Mouse (Mus musculus) testis, postnatal 10 days (tissue): ENCODE results near the gene Slc2a5.

ENCODE experiments used
- DNase-seq: peaks from one replicate; pipeline ENCODE4 v3.0.0; 2021; ENCODE audit warnings: low spot score

The Slc2a5 gene

GRCm38 (mm10) chr4:150140346-150140745, 21.3 kb downstream of the Slc2a5 start:
- DNase-seq: no peak

GRCm38 (mm10) chr4:150144242-150144641, 25.2 kb downstream of the Slc2a5 start:
- DNase-seq: no peak

GRCm38 (mm10) chr4:150146286-150146685, 27.2 kb downstream of the Slc2a5 start:
- no peak for DNase-seq

GRCm38 (mm10) chr4:150151045-150151444, 32.0 kb downstream of the Slc2a5 start:
- no peak for DNase-seq

- DNase-seq: no peak
Observed at GRCm38 (mm10) chr4:150152483-150152882, 33.4 kb downstream of the Slc2a5 start.

- DNase-seq: no peak
Observed at GRCm38 (mm10) chr4:150155301-150155700, 36.2 kb downstream of the Slc2a5 start.

GRCm38 (mm10) chr4:150155731-150156130, 36.6 kb downstream of the Slc2a5 start:
- no peak for DNase-seq

GRCm38 (mm10) chr4:150157348-150157882, 38.3 kb downstream of the Slc2a5 start:
- DNase-seq: no peak

GRCm38 (mm10) chr4:150159458-150159857, 40.4 kb downstream of the Slc2a5 start:
- DNase-seq: no peak

- DNase-seq: no peak
Observed at GRCm38 (mm10) chr4:150162561-150163169, 43.6 kb downstream of the Slc2a5 start.

- peak; percentile 54 for DNase-seq
Observed at GRCm38 (mm10) chr4:150164875-150165274, 45.8 kb downstream of the Slc2a5 start.

GRCm38 (mm10) chr4:150168406-150168805, 49.3 kb downstream of the Slc2a5 start:
- no peak for DNase-seq

GRCm38 (mm10) chr4:150172107-150172506, 53.0 kb downstream of the Slc2a5 start:
- no peak for DNase-seq

- peak; percentile 69 for DNase-seq
Observed at GRCm38 (mm10) chr4:150173281-150173680, 54.2 kb downstream of the Slc2a5 start.

GRCm38 (mm10) chr4:150174027-150174426, 54.9 kb downstream of the Slc2a5 start:
- peak; percentile 63 for DNase-seq

GRCm38 (mm10) chr4:150176535-150176934, 57.5 kb downstream of the Slc2a5 start:
- DNase-seq: peak; percentile 61

- DNase-seq: no peak
Observed at GRCm38 (mm10) chr4:150177122-150177521, 58.0 kb downstream of the Slc2a5 start.

- no peak for DNase-seq
Observed at GRCm38 (mm10) chr4:150178131-150178530, 59.0 kb downstream of the Slc2a5 start.

GRCm38 (mm10) chr4:150181304-150181703, 62.2 kb downstream of the Slc2a5 start:
- DNase-seq: no peak

- no peak for DNase-seq
Observed at GRCm38 (mm10) chr4:150188236-150188635, 69.2 kb downstream of the Slc2a5 start.

GRCm38 (mm10) chr4:150192199-150192598, 73.1 kb downstream of the Slc2a5 start:
- no peak for DNase-seq
